16 mouse cellular contexts compared by ENCODE assay signal in the genomic region with DNA sequence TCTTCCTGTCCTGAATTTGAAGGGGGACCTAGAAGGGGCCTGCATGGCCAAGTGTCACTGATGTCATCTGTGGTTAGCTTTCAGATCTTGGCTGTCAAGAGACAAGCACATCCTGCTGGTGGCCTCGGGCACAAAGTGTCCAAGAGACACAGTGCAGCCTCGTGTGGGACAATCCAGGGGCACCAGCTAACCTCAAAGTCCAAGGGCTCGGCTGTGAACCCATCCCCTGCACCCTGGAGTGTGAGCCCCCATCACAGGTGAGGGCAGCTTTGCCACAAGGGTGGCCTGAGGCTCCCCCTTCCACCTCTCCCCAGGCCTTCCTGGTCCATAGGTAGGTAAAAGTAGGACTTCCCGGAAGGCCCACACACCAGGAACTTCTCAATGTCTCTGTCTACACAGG. TPM values are rescaled to one million over a fixed set of nuclear protein-coding genes. Genes with fewer than 3 reads are reported as not detected.
DNase-seq lines count a peak whose midpoint lies in the region; ATAC-seq and TF ChIP-seq lines count a peak whose summit lies in the region.
"Had no signal": no experiment of that assay in that cellular context is flagged by ENCODE, and none has a peak within 500 bp of the region (broad histone marks: within the 10 kb centered on the region; RNA-seq: fewer than 3 reads in every experiment).

No protein-coding gene starts in this region.

- H3K9me3 ChIP-seq in heart, embryonic 11.5 days (replicated peaks; ENCODE audit: control insufficient read depth, low read length), result no peaks in the 10 kb centered on the region
- H3K9me3 ChIP-seq in megakaryocyte, embryonic 14.5 days, result 0 out of 2 replicates have a peak, but pooled peaks cover 2% of the 10 kb centered on the region
- no peaks in the 10 kb centered on the region for H3K9me3 ChIP-seq in limb, embryonic 10.5 days (replicated peaks)
- H3K9me3 ChIP-seq in intestine, postnatal 0 days (ENCODE audit: control insufficient read depth), result no peaks in the 10 kb centered on the region
- H3K9me3 ChIP-seq: heart, embryonic 13.5 days; limb, embryonic 12.5 days had no signal

- peaks cover 98% of the 10 kb centered on the region for H3K27me3 ChIP-seq in heart, embryonic 11.5 days (ENCODE audit: control insufficient read depth, insufficient read depth, low read length)
- H3K27me3 ChIP-seq in megakaryocyte, embryonic 14.5 days (replicated peaks), result peaks cover 83% of the 10 kb centered on the region
- peaks cover 100% of the 10 kb centered on the region for H3K27me3 ChIP-seq in limb, embryonic 10.5 days (ENCODE audit: low read depth, poor library complexity, severe bottlenecking)
- H3K27me3 ChIP-seq in intestine, postnatal 0 days (replicated peaks; ENCODE audit: control insufficient read depth, insufficient read depth, low read length), result peaks cover 53% of the 10 kb centered on the region

- peak; percentile 87 for DNase-seq in heart, adult 11 months
- DNase-seq in limb, embryonic 10.5 days (ENCODE audit: low spot score), result peak; percentile 31
- peak; percentile 5 for DNase-seq in right cerebral cortex, postnatal 14 days
- DNase-seq: adrenal gland, postnatal 14 days; cerebellum, adult 11 months; lung, postnatal 36 days had no signal

- no peak overlapping the region for H3K4me3 ChIP-seq in heart, embryonic 11.5 days (ENCODE audit: low read depth, low read length)
- peak overlapping the region; percentile 10 for H3K4me3 ChIP-seq in megakaryocyte, embryonic 14.5 days (replicated peaks)
- peak overlapping the region; percentile 49; the same call in 1 of the 2 replicates for H3K4me3 ChIP-seq in limb, embryonic 10.5 days
- H3K4me3 ChIP-seq in intestine, postnatal 0 days (ENCODE audit: low read depth, low read length), result no peak overlapping the region

- H3K4me1 ChIP-seq in heart, embryonic 11.5 days (ENCODE audit: control insufficient read depth, insufficient read depth, low read length), result peaks cover 6% of the 10 kb centered on the region
- peaks cover 75% of the 10 kb centered on the region for H3K4me1 ChIP-seq in megakaryocyte, embryonic 14.5 days
- peaks cover 37% of the 10 kb centered on the region for H3K4me1 ChIP-seq in limb, embryonic 10.5 days
- H3K4me1 ChIP-seq in intestine, postnatal 0 days (replicated peaks; ENCODE audit: control insufficient read depth, insufficient read depth, low read length), result peaks cover 4% of the 10 kb centered on the region

- no peak overlapping the region for H3K27ac ChIP-seq in heart, embryonic 11.5 days (ENCODE audit: low read depth, low read length)
- no peak overlapping the region for H3K27ac ChIP-seq in limb, embryonic 10.5 days
- H3K27ac ChIP-seq in intestine, postnatal 0 days (ENCODE audit: low read depth, low read length), result no peak overlapping the region
- H3K27ac ChIP-seq: heart, embryonic 13.5 days; hindbrain, postnatal 0 days; limb, embryonic 12.5 days had no signal

- no peaks in the 10 kb centered on the region for H3K36me3 ChIP-seq in heart, embryonic 11.5 days (ENCODE audit: control insufficient read depth, insufficient read depth, low read length)
- no peaks in the 10 kb centered on the region for H3K36me3 ChIP-seq in megakaryocyte, embryonic 14.5 days (replicated peaks; ENCODE audit: low read length)
- H3K36me3 ChIP-seq in limb, embryonic 10.5 days, result no peaks in the 10 kb centered on the region
- no peaks in the 10 kb centered on the region for H3K36me3 ChIP-seq in intestine, postnatal 0 days (ENCODE audit: control insufficient read depth, insufficient read depth)
- H3K36me3 ChIP-seq: heart, embryonic 13.5 days; limb, embryonic 12.5 days had no signal

- 58% methylated on average over 4 of the region's 4 CpGs for WGBS in heart, embryonic 11.5 days (ENCODE audit: insufficient replicate concordance)
- 74% methylated on average over 4 of the region's 4 CpGs for WGBS in limb, embryonic 10.5 days
- 64% methylated on average over 4 of the region's 4 CpGs for WGBS in intestine, postnatal 0 days

- H3K9ac ChIP-seq in heart, embryonic 11.5 days (ENCODE audit: low read depth, low read length), result no peak overlapping the region
- no peak overlapping the region for H3K9ac ChIP-seq in intestine, postnatal 0 days (ENCODE audit: low read depth, low read length)

- no peak for ATAC-seq in heart, embryonic 11.5 days (replicated peaks; ENCODE audit: insufficient number of reproducible peaks, low FRiP score, low TSS enrichment)
- no peak for ATAC-seq in megakaryocyte, adult 5-6 weeks (ENCODE audit: poor library complexity, severe bottlenecking)
- no peak for ATAC-seq in erythroid progenitor cell, adult 5-6 weeks (replicated peaks; ENCODE audit: low FRiP score, poor library complexity, severe bottlenecking)
- ATAC-seq in intestine, postnatal 0 days, result no peak
- ATAC-seq: CD4-positive, CD25-positive, alpha-beta regulatory T cell, adult 4 months had no signal

- H3K4me2 ChIP-seq in heart, embryonic 11.5 days, result no peak overlapping the region
- H3K4me2 ChIP-seq in intestine, postnatal 0 days (replicated peaks; ENCODE audit: low read depth), result no peak overlapping the region

- no peak for TF ChIP-seq CTCF in intestine, postnatal 0 days (IDR thresholded peaks at IDR 0.05; ENCODE audit: low read depth)

RNA-seq across cellular contexts. Expression of a gene that starts 8.1 kb away (rescaled TPM):
- polyA plus RNA-seq in heart, embryonic 11.5 days (2014; fragmentation: Nextera tagmentation; extraction: Ambion mirVana), result 28.1 and 29.8 TPM in 2 replicates
- polyA plus RNA-seq in megakaryocyte, embryonic 14.5 days (2012; ENCODE audit: insufficient read depth, low replicate concordance), result 184 and 257 TPM in 2 replicates
- total RNA-seq in megakaryocyte, adult 5-6 weeks (2015), result 51.4 and 54.5 TPM in 2 replicates
- total RNA-seq in megakaryocyte, adult 5-6 weeks (2017), result 6.2 and 8.6 TPM in 2 replicates
- 9.3 and 19.8 TPM in 2 replicates for polyA plus RNA-seq in limb, embryonic 10.5 days (2016; fragmentation: Nextera tagmentation; extraction: Ambion mirVana)
- 10.1 and 15.1 TPM in 2 replicates for total RNA-seq in erythroid progenitor cell, adult 5-6 weeks (2015; ENCODE audit: low replicate concordance)
- total RNA-seq in erythroid progenitor cell, adult 5-6 weeks (2017; ENCODE audit: low replicate concordance), result 0.45 and 0.90 TPM in 2 replicates
- polyA plus RNA-seq in intestine, postnatal 0 days (2015; fragmentation: Nextera tagmentation; extraction: Ambion mirVana), result 29.2 and 35.1 TPM in 2 replicates

RNA-seq across cellular contexts. Expression of a gene that starts 19.0 kb away (rescaled TPM):
- polyA plus RNA-seq in heart, embryonic 11.5 days (2014; fragmentation: Nextera tagmentation; extraction: Ambion mirVana), result 0.19 and 0.31 TPM in 2 replicates
- 1.3 and 3.3 TPM in 2 replicates for polyA plus RNA-seq in megakaryocyte, embryonic 14.5 days (2012; ENCODE audit: insufficient read depth, low replicate concordance)
- not detected in 2 replicates for total RNA-seq in megakaryocyte, adult 5-6 weeks (2015)
- 0.24 TPM in 1 of 2 replicates, not detected in the other for total RNA-seq in megakaryocyte, adult 5-6 weeks (2017)
- polyA plus RNA-seq in limb, embryonic 10.5 days (2016; fragmentation: Nextera tagmentation; extraction: Ambion mirVana), result 0.24 and 0.48 TPM in 2 replicates
- not detected in 2 replicates for total RNA-seq in erythroid progenitor cell, adult 5-6 weeks (2015; ENCODE audit: low replicate concordance)
- not detected in 2 replicates for total RNA-seq in erythroid progenitor cell, adult 5-6 weeks (2017; ENCODE audit: low replicate concordance)
- polyA plus RNA-seq in intestine, postnatal 0 days (2015; fragmentation: Nextera tagmentation; extraction: Ambion mirVana), result 0.76 and 1.0 TPM in 2 replicates
- total RNA-seq: neutrophil, adult 5-6 weeks had no signal

RNA-seq across cellular contexts. Expression of a gene that starts 32.7 kb away (rescaled TPM):
- polyA plus RNA-seq in heart, embryonic 11.5 days (2014; fragmentation: Nextera tagmentation; extraction: Ambion mirVana), result 40.9 and 49.0 TPM in 2 replicates
- 145 and 508 TPM in 2 replicates for polyA plus RNA-seq in megakaryocyte, embryonic 14.5 days (2012; ENCODE audit: insufficient read depth, low replicate concordance)
- total RNA-seq in megakaryocyte, adult 5-6 weeks (2015), result 55.8 and 62.8 TPM in 2 replicates
- total RNA-seq in megakaryocyte, adult 5-6 weeks (2017), result 72.4 and 76.3 TPM in 2 replicates
- 100 and 102 TPM in 2 replicates for polyA plus RNA-seq in limb, embryonic 10.5 days (2016; fragmentation: Nextera tagmentation; extraction: Ambion mirVana)
- 8.6 and 37.7 TPM in 2 replicates for total RNA-seq in erythroid progenitor cell, adult 5-6 weeks (2015; ENCODE audit: low replicate concordance)
- total RNA-seq in erythroid progenitor cell, adult 5-6 weeks (2017; ENCODE audit: low replicate concordance), result 8.7 and 27.1 TPM in 2 replicates
- polyA plus RNA-seq in intestine, postnatal 0 days (2015; fragmentation: Nextera tagmentation; extraction: Ambion mirVana), result 58.6 and 61.1 TPM in 2 replicates

RNA-seq across cellular contexts. Expression of a gene that starts 36.4 kb away (rescaled TPM):
- polyA plus RNA-seq in heart, embryonic 11.5 days (2014; fragmentation: Nextera tagmentation; extraction: Ambion mirVana), result 0.56 and 0.79 TPM in 2 replicates
- polyA plus RNA-seq in megakaryocyte, embryonic 14.5 days (2012; ENCODE audit: insufficient read depth, low replicate concordance), result 7.4 and 9.1 TPM in 2 replicates
- total RNA-seq in megakaryocyte, adult 5-6 weeks (2015), result 22.8 and 23.9 TPM in 2 replicates
- total RNA-seq in megakaryocyte, adult 5-6 weeks (2017), result 28.1 and 29.3 TPM in 2 replicates
- 0.34 and 0.39 TPM in 2 replicates for polyA plus RNA-seq in limb, embryonic 10.5 days (2016; fragmentation: Nextera tagmentation; extraction: Ambion mirVana)
- total RNA-seq in erythroid progenitor cell, adult 5-6 weeks (2015; ENCODE audit: low replicate concordance), result 2.2 and 5.4 TPM in 2 replicates
- 2.3 and 3.7 TPM in 2 replicates for total RNA-seq in erythroid progenitor cell, adult 5-6 weeks (2017; ENCODE audit: low replicate concordance)
- 0.50 and 0.74 TPM in 2 replicates for polyA plus RNA-seq in intestine, postnatal 0 days (2015; fragmentation: Nextera tagmentation; extraction: Ambion mirVana)

Comparison
In these comparisons a context has a peak if more than half of its experiments do, and no peak if none do; other contexts are left out.
1. DNase-seq: peak in every context shown above with its lines; median percentile 87 in heart, adult 11 months; 31 in limb, embryonic 10.5 days; 5 in right cerebral cortex, postnatal 14 days.
2. H3K4me3 ChIP-seq: peak in megakaryocyte, embryonic 14.5 days (single experiment) and limb, embryonic 10.5 days (single experiment); none in heart, embryonic 11.5 days (single experiment) and intestine, postnatal 0 days (single experiment).